Mouse (Mus musculus) limb, embryonic 15.5 days (tissue): ENCODE results near the gene Gm21953. TPM values are rescaled to one million over a fixed set of nuclear protein-coding genes. Genes with fewer than 3 reads are reported as not detected.
"Not testable (repeated sequence)": the region's sequence is repeated elsewhere in the genome, so short reads cannot be mapped to it uniquely, and the experiment has no call there.

Experiments used
- ATAC-seq: fragments of 200-750 bp; cut with Nextera tagmentation; 2 replicates; pipeline ENCODE4 v1.8.0; 2017; ENCODE audit warnings: low read depth, moderate TSS enrichment; ENCODE audit not compliant: insufficient number of reproducible peaks, low FRiP score, low TSS enrichment
- H3K27ac ChIP-seq: fragments of 300-500 bp; sonication (generic); 2 replicates; pipeline ENCODE4 v1.5.1; 2015; ENCODE audit warnings: moderate library complexity, mild to moderate bottlenecking, inconsistent platforms
- H3K27me3 ChIP-seq: fragments of 300-500 bp; sonication (generic); 2 replicates; pipeline ENCODE4 v1.6.1; 2015; ENCODE audit warnings: inconsistent platforms
- H3K36me3 ChIP-seq: fragments of 300-500 bp; sonication (generic); 2 replicates; pipeline ENCODE4 v1.6.1; 2015; ENCODE audit warnings: inconsistent platforms
- H3K4me1 ChIP-seq: fragments of 300-500 bp; sonication (generic); 2 replicates; pipeline ENCODE4 v1.6.1; 2015; ENCODE audit warnings: inconsistent platforms
- H3K4me2 ChIP-seq: fragments of 300-500 bp; sonication (generic); 2 replicates; pipeline ENCODE4 v1.6.1; 2015; ENCODE audit warnings: mild to moderate bottlenecking, inconsistent platforms
- H3K4me3 ChIP-seq: fragments of 300-500 bp; sonication (generic); 2 replicates; pipeline ENCODE4 v1.5.1; 2015; ENCODE audit warnings: mild to moderate bottlenecking, inconsistent platforms
- H3K9ac ChIP-seq: fragments of 300-500 bp; sonication (generic); 2 replicates; pipeline ENCODE4 v1.6.1; 2015; ENCODE audit warnings: inconsistent platforms
- H3K9me3 ChIP-seq: fragments of 300-500 bp; sonication (generic); 2 replicates; pipeline ENCODE4 v1.6.1; 2016; ENCODE audit warnings: inconsistent platforms
- WGBS: fragments of 180-500 bp; shearing (Covaris S2); methylation state at CpG from one replicate; pipeline ENCODE4 v1.1.7; 2015; 5-methylcytosine and 5-hydroxymethylcytosine counted together
- polyA plus RNA-seq: library from polyadenylated mRNA; unstranded; fragments of >200 nt; fragmentation: Nextera tagmentation; extraction: Ambion mirVana; gene quantifications from 2 replicates; pipeline ENCODE4 v1.2.1, GENCODE M21; 2015

Gene Gm21953
- not detected in 2 replicates for polyA plus RNA-seq

DNA sequence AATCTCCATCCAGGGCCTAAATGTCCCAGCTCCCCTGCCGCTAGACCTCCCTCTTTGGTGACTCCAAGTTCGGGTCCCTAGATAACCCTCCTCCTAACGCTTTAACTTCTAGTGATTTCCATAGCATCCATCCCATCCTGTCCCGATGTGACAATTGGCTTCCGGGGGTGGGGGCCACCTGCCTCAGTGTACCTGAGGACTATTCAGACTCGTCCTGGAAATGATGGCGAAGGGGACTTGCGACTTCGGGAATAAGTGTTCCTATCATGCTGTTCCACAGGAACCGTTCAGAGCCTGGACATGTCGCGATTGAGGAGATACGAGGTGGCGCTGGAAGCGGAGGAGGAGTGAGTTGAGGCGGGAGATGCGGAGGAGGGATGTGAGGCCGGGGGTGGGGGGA is at the start of gene Gm21953:
Gene Gm21953, plus strand, starts transcription at position 301 of the 400 bp plus-strand sequence.
- no CpG with 5 or more reads among the region's 18 CpGs for WGBS
- not testable (repeated sequence) for H3K27me3 ChIP-seq, H3K36me3 ChIP-seq, H3K9ac ChIP-seq, H3K4me1 ChIP-seq, ATAC-seq, H3K4me3 ChIP-seq, H3K4me2 ChIP-seq, H3K27ac ChIP-seq, H3K9me3 ChIP-seq

DNA sequence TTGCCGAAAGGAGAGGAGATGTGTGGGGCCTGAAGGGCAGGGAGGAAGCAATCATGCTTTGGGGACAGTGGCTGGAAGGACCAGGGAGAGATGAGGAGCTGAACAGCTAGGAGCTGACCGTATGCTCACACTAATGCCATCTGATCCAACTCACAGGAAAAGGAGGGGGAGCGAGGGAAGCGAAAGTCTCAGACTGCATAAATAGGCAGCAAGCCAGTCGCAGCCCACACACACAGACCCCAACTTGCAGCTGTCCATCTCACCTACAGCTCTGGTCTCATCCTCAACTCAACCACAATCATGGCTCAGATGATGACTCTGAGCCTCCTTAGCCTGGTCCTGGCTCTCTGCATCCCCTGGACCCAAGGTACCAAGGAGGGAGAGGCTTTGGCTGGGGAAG is 38.6 kb upstream of the Gm21953 start, which contains the start of gene Ccl21b:
Gene Ccl21b, plus strand, starts transcription at position 301 of the 400 bp plus-strand sequence.
- WGBS = no CpG with 5 or more reads among the region's 5 CpGs
- H3K27ac ChIP-seq, H3K4me3 ChIP-seq, H3K9ac ChIP-seq, H3K9me3 ChIP-seq, H3K4me1 ChIP-seq, H3K27me3 ChIP-seq, ATAC-seq, H3K36me3 ChIP-seq, H3K4me2 ChIP-seq: not testable (repeated sequence)

DNA sequence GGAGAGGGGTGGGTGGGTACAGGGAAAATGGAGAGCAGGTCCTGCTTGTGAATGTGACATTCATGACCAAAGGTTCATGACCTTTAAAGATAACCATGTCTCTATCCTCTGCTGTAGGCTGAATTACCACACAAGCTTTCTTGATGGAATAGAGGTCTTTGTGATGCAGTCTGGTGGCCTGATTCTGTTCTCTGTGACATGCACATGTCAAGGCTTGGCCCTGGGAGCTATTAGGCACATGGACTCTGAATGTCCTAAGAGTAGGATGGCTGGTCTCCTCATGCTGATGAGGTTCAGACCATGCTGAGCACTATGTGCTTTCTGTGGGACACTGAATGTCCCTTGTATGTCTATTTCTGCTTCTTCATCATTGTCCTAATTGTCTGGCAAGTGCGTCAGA is 24.0 kb downstream of the Gm21953 start, which contains the start of gene Fam205a3:
Gene Fam205a3, plus strand, starts transcription at position 301 of the 400 bp plus-strand sequence.
- H3K9me3 ChIP-seq, H3K4me1 ChIP-seq, H3K27ac ChIP-seq, H3K4me3 ChIP-seq, H3K4me2 ChIP-seq, H3K27me3 ChIP-seq, H3K36me3 ChIP-seq, H3K9ac ChIP-seq, ATAC-seq: not testable (repeated sequence)
- WGBS = no CpG with 5 or more reads among the region's 1 CpGs

Other genes starting within 250 kb of the Gm21953 start
- gene Gm3893, start 203.1 kb upstream of the Gm21953 start, polyA plus RNA-seq = not detected in 2 replicates
- gene Gm13304, start 179.4 kb upstream of the Gm21953 start, polyA plus RNA-seq = 12.7 and 18.0 TPM in 2 replicates
- not detected in 2 replicates for gene Gm13306, start 140.8 kb upstream of the Gm21953 start, polyA plus RNA-seq
- gene Gm13305, start 125.7 kb upstream of the Gm21953 start, polyA plus RNA-seq = 0.46 and 1.4 TPM in 2 replicates
- gene Gm10600, start 53.6 kb upstream of the Gm21953 start, polyA plus RNA-seq = 0.10 TPM in 1 of 2 replicates, not detected in the other
- gene Ccl21b, start 38.5 kb upstream of the Gm21953 start, polyA plus RNA-seq = not detected in 2 replicates
- not detected in 2 replicates for gene Fam205a3, start 24.1 kb downstream of the Gm21953 start, polyA plus RNA-seq
- gene Gm21586, start 145.1 kb downstream of the Gm21953 start, polyA plus RNA-seq = not detected in 2 replicates
- gene Gm2163, start 172.5 kb downstream of the Gm21953 start, polyA plus RNA-seq = 0.06 and 0.16 TPM in 2 replicates
- not detected in 2 replicates for gene Fam205a2, start 233.9 kb downstream of the Gm21953 start, polyA plus RNA-seq